Mouse (Mus musculus): ENCODE measurements around the gene Zfp455. TPM values are rescaled to one million over a fixed set of nuclear protein-coding genes. Genes with fewer than 3 reads are reported as not detected.
"Not testable (repeated sequence)": the region's sequence is repeated elsewhere in the genome, so short reads cannot be mapped to it uniquely, and the experiment has no call there.

Zfp455 gene
- total and polyA plus RNA-seq, 3 experiments: 2.3 to 5.6 (median 3.3) TPM

- H3K36me3 ChIP-seq (replicated peaks in 1 of 2; ENCODE audit: control insufficient read depth in 1 of 2, insufficient read depth in 1 of 2, low read length in 1 of 2); H3K27me3 ChIP-seq (replicated peaks); H3K4me3 ChIP-seq (replicated peaks in 1 of 3; ENCODE audit: low read depth in 2 of 3, low read length in 2 of 3, poor library complexity in 1 of 3); H3K9ac ChIP-seq (ENCODE audit: insufficient read depth, low read depth); H3K9me3 ChIP-seq (replicated peaks; ENCODE audit: low read length); in situ Hi-C loops (cut with MboI; ENCODE audit: low pct_ligation_motif_present, low pct_unique_long_range_greater_than_20kb, low sequenced_read_pairs); H3K4me1 ChIP-seq (ENCODE audit: control insufficient read depth in 1 of 2, insufficient read depth in 2 of 2); H3K27ac ChIP-seq (ENCODE audit: insufficient read depth, low read depth); H3K79me2 ChIP-seq (replicated peaks; ENCODE audit: control insufficient read depth, extremely low read depth, insufficient read depth, poor library complexity, severe bottlenecking); H3K4me2 ChIP-seq (ENCODE audit: insufficient read depth, low read depth, poor library complexity, severe bottlenecking); dilution Hi-C loops (cut with MboI; ENCODE audit: extremely low pct_ligation_motif_present, extremely low pct_unique_long_range_greater_than_20kb, low sequenced_read_pairs): not testable (repeated sequence)
- peak in 1 of 2 experiments; percentile 32; a peak in 2 of 4 replicates for TF ChIP-seq CTCF (conservative IDR thresholded peaks at IDR 0.05 in 1 of 2, IDR thresholded peaks at IDR 0.05 in 1 of 2; ENCODE audit: low read depth in 2 of 2, low read length in 2 of 2)
- DNase-seq (ENCODE audit: extremely low read depth): peak; percentile 9
Measured at GRCm38 (mm10) chr13:67166122-67166521, 28.2 kb upstream of the Zfp455 start.

DNA sequence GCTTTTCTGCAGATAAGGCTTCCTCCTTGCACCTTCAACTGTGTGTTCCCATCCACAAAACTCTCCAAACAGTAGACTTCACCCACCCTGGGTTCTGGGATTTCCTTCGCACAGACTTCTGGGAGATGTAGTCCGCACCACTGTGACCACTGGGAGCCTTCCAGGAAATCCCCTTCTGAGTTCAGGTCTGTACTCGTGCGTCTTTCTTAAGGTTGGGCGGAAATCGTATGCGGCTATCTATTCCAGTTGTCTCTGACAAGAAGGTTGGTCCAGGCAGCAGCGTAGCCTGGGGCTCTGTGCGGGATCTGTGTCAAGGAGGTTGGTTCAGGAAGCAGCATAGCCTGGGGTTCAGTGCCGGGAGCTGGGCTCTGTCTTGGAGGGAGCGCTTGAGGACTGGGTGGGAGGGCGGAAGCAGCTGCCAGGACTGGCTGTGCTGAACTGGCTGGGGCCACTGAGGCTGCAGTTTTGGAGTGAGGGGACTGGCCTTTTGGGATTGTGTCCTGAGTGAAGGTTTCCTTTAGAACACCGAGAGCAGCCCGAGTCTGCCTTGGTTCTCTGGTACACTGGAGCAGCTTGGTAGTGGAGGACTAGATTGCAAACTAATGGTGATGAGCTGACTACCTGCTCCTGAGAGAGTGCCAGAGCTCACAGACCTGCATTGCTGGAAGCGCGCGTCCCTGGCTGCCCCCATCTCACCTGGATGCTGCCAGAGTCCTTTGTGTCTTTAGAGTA is 21.1 kb upstream of the Zfp455 start, which contains the start of gene Rsl1:
Gene Rsl1 (plus strand): TSS at position 192 of the 732 bp plus-strand sequence.
- TF ChIP-seq SIN3A (IDR thresholded peaks at IDR 0.05; ENCODE audit: low read length) (peak; percentile 94), TBP (conservative IDR thresholded peaks at IDR 0.05; ENCODE audit: low read depth, low read length) (peak; percentile 87), MXI1 (IDR thresholded peaks at IDR 0.05; ENCODE audit: low read depth, low read length) (peak; percentile 86), MAX (IDR thresholded peaks at IDR 0.05; ENCODE audit: low read length) (peak; percentile 34), MYC (IDR thresholded peaks at IDR 0.05; ENCODE audit: low read depth, low read length) (peak; percentile 86), ZMIZ1 (IDR thresholded peaks at IDR 0.05; ENCODE audit: low read depth, low read length) (peak; percentile 50; the same call in 1 of the 2 replicates), HCFC1 (IDR thresholded peaks at IDR 0.05; ENCODE audit: low read depth, low read length) (peak; percentile 94), BHLHE40 (IDR thresholded peaks at IDR 0.05; ENCODE audit: low read depth, low read length) (peak; percentile 51; the same call in 1 of the 2 replicates), KAT2A (IDR thresholded peaks at IDR 0.05; ENCODE audit: insufficient replicate concordance, low read length) (peak; percentile 71; the same call in 1 of the 2 replicates), IRF4 (IDR thresholded peaks at IDR 0.05; ENCODE audit: low read depth, low read length) (peak; percentile 68), ELF1 (IDR thresholded peaks at IDR 0.05; ENCODE audit: low read depth, low read length) (peak; percentile 77), MEF2A (IDR thresholded peaks at IDR 0.05; ENCODE audit: borderline replicate concordance, low read depth, low read length) (peak; percentile 51; the same call in 1 of the 2 replicates), POLR2A (IDR thresholded peaks at IDR 0.05; ENCODE audit: low read depth, low read length) (peak; percentile 86), NELFE (IDR thresholded peaks at IDR 0.05; ENCODE audit: low read depth, low read length) (peak; percentile 74), TCF12 (IDR thresholded peaks at IDR 0.05; ENCODE audit: low read depth, low read length) (peak; percentile 76)
- Histone ChIP-seq H3K27ac (ENCODE audit: insufficient read depth, low read depth) (peak within 1 kb of the TSS; percentile 66; the same call in 1 of the 2 replicates), H3K79me2 (replicated peaks; ENCODE audit: control insufficient read depth, extremely low read depth, insufficient read depth, poor library complexity, severe bottlenecking) (peaks cover 23% of the 10 kb centered on the region; the same call in 1 of the 2 replicates), H3K4me1 (ENCODE audit: control insufficient read depth in 1 of 2, insufficient read depth in 2 of 2) (peaks cover 2 to 16% of the 10 kb centered on the region in 2 experiments; a peak in 3 of 4 replicates), H3K36me3 (replicated peaks in 1 of 2; ENCODE audit: control insufficient read depth in 1 of 2, insufficient read depth in 1 of 2, low read length in 1 of 2) (peaks cover 21% of the 10 kb centered on the region in 2 experiments), H3K4me2 (ENCODE audit: insufficient read depth, low read depth, poor library complexity, severe bottlenecking) (peak within 1 kb of the TSS; percentile 87), H3K4me3 (replicated peaks in 1 of 3; ENCODE audit: low read depth in 2 of 3, low read length in 2 of 3, poor library complexity in 1 of 3) (peak within 1 kb of the TSS; percentile 63 to 93 (median 84)), H3K9ac (ENCODE audit: insufficient read depth, low read depth) (peak within 1 kb of the TSS; percentile 93)
- H3K27me3 ChIP-seq (replicated peaks); in situ Hi-C loops (cut with MboI; ENCODE audit: low pct_ligation_motif_present, low pct_unique_long_range_greater_than_20kb, low sequenced_read_pairs); dilution Hi-C loops (cut with MboI; ENCODE audit: extremely low pct_ligation_motif_present, extremely low pct_unique_long_range_greater_than_20kb, low sequenced_read_pairs); H3K9me3 ChIP-seq (replicated peaks; ENCODE audit: low read length): not testable (repeated sequence)
- peak; percentile 82 for DNase-seq (ENCODE audit: extremely low read depth)

Data from CH12.LX (cell line).